Mouse (Mus musculus): ENCODE data around the gene Lrrc36. TPM values are rescaled to one million over a fixed set of nuclear protein-coding genes. Genes with fewer than 3 reads are reported as not detected.

Gene Lrrc36
- polyA plus RNA-seq, 1 experiment from 2014 or later = 0.13 TPM

DNA sequence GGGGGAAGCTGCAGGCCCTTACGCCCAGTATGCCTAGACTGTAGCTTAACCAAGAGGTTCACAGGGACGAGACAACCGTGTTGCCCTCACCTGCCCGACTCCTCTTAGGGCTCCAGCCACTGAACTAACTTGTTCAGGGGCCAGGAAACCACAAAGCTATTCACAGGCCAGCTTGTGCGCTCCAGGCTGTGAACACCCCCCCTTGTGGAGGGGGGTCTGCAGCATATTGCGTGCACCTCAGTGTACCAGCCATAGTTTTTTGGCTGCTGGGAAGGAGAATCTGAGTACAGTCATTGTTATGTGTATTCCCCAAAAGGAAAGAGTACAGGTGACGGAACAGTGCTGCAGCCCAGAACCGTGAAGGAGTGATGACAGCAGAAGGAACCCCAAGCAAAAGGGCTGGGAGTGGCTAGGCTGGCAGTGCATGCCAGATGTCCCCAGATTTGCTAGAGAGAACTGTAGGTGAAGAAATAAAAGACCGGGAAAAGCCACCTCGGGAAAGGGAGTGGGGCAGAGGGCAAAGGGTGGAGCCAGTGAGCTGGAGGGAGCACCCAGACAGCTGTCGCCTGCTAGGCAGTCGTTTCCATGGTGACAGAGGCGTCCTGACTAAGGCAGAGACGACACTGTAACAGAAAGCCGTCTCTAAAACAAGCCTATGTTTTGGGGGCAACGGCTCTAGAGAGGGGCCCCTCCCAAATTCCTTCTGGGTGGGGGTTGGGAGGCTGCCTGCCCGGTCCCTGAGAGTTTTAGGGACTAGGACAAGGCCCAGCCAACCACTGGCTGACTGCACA lies 60.6 kb downstream of the Lrrc36 start:
- no peak for ATAC-seq (ENCODE audit: insufficient number of reproducible peaks, low FRiP score)
- WGBS = 30% methylated on average over 17 of the region's 17 CpGs

DNA sequence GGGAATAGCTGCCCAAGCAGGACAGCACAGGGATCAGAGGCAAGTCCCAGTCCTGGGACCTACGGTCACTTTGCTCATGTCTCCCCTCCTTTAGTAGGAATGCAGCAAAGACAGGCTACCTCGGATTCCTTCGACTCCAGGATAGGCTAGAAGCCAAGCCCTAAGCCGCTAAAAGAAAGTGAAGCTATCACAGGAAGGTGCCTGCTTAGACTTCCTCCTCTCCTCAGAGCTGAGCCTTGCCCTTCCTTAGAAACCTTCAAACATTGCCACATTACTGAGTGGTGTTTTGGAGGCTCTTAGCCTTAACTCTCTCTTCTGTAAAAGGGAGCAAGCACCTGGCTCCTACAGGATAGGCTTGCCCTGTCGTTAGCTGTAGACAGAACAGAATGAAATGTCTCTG lies 61.3 kb downstream of the Lrrc36 start:
- peaks cover 62% of the 10 kb centered on the region for H3K4me1 ChIP-seq (replicated peaks)

More for the DNA sequence above, 60.6 kb downstream of the Lrrc36 start:
- Histone ChIP-seq H3K4me2 (peak overlapping the region; percentile 25), H3K27ac (ENCODE audit: poor library complexity, severe bottlenecking) (no peak overlapping the region), H3K4me3 (no peak overlapping the region), H3K9ac (peak overlapping the region; percentile 18; the same call in 1 of the 2 replicates), H3K27me3 (replicated peaks) (peaks cover 36% of the 10 kb centered on the region), H3K36me3 (peaks cover 15% of the 10 kb centered on the region), H3K4me1 (replicated peaks) (peaks cover 68% of the 10 kb centered on the region), H3K9me3 (replicated peaks) (no peaks in the 10 kb centered on the region)

DNA sequence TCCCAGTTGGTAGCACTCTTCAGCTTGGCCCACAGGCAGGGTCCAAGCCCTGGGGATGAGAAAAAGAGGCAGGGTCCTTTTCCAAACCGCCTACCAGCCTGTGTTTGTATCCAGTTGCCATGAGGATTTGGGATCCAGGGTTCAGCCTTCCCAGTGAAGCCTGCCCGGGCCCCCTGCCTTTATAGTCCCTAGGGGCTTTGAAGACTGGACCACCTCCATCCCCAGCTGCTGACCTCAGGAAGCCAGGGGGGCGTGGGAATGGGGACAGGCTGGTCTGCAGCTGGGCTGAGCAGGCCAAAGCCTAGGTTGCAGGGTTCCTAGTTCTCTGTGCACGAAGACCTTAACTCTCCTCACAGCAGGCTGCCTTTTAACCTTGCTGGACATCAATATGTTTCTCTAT lies 61.9 kb downstream of the Lrrc36 start:
- 63% methylated on average over 4 of the region's 4 CpGs for WGBS
- Histone ChIP-seq H3K9ac (no peak overlapping the region), H3K27me3 (replicated peaks) (peaks cover 29% of the 10 kb centered on the region)

More for the DNA sequence above, 61.3 kb downstream of the Lrrc36 start:
- peaks cover 34% of the 10 kb centered on the region for H3K27me3 ChIP-seq (replicated peaks)
- H3K4me3 ChIP-seq = no peak overlapping the region
- H3K9me3 ChIP-seq (replicated peaks) = no peaks in the 10 kb centered on the region
- no peak overlapping the region for H3K27ac ChIP-seq (ENCODE audit: poor library complexity, severe bottlenecking)
- peaks cover 15% of the 10 kb centered on the region for H3K36me3 ChIP-seq
- peak overlapping the region; percentile 18; the same call in 1 of the 2 replicates for H3K9ac ChIP-seq
- H3K4me2 ChIP-seq = 0 out of 2 replicates have a peak overlapping the region, but pooled peaks have one; percentile 25
- ATAC-seq (ENCODE audit: insufficient number of reproducible peaks, low FRiP score) = no peak
- WGBS = 18% methylated on average over 5 of the region's 5 CpGs

DNA sequence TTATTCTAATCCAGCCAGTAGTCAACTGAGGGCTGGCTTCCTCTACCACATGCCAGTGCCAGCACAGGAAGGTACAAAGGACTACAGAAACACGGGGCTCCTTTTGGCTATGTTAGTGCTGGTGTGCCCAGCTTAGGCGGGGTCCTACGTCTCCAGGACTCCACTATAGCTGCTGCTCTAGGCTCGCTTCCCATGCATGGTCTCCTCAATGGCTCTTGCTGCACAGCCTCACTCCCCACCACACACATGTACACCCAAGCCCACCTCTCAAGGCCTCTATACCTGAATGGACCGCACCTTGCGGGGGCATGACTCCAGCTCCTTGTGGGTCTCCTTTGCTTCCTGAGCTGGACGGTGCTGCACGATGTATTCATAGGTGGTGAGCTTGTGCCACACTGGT lies 62.4 kb downstream of the Lrrc36 start:
- WGBS = 92% methylated on average over 8 of the region's 8 CpGs
- Histone ChIP-seq H3K9ac (no peak overlapping the region), H3K4me3 (no peak overlapping the region), H3K4me2 (no peak overlapping the region), H3K36me3 (peaks cover 15% of the 10 kb centered on the region), H3K27ac (ENCODE audit: poor library complexity, severe bottlenecking) (no peak overlapping the region), H3K9me3 (replicated peaks) (no peaks in the 10 kb centered on the region), H3K4me1 (replicated peaks) (peaks cover 64% of the 10 kb centered on the region), H3K27me3 (replicated peaks) (peaks cover 28% of the 10 kb centered on the region)
- ATAC-seq (ENCODE audit: insufficient number of reproducible peaks, low FRiP score) = no peak

More for the DNA sequence above, 61.9 kb downstream of the Lrrc36 start:
- ATAC-seq (ENCODE audit: insufficient number of reproducible peaks, low FRiP score) = no peak
- Histone ChIP-seq H3K27ac (ENCODE audit: poor library complexity, severe bottlenecking) (no peak overlapping the region), H3K9me3 (replicated peaks) (no peaks in the 10 kb centered on the region), H3K4me3 (no peak overlapping the region), H3K36me3 (peaks cover 15% of the 10 kb centered on the region), H3K4me1 (replicated peaks) (peaks cover 62% of the 10 kb centered on the region), H3K4me2 (no peak overlapping the region)

DNA sequence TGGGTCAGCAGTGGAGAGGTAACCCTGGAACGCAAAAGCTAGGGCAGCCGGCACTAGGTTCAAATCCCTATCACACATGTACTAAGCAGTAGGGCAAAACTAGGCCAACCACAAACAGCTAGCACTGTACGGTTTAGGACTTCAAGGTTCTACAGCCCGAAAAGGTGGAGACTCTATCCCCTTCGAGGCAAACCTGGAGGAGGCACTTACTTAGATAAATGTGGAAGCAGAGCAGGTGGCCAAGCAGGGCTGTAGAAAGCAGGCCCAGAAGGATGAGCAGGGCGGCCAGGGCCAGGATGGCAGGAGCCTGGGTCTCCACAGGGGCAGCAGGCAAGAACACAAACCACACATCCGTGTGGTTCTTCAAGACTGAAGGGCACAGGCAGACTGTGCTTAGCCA lies 62.8 kb downstream of the Lrrc36 start:
- Histone ChIP-seq H3K27ac (ENCODE audit: poor library complexity, severe bottlenecking) (no peak overlapping the region), H3K4me2 (no peak overlapping the region), H3K9ac (no peak overlapping the region), H3K36me3 (peaks cover 15% of the 10 kb centered on the region), H3K4me1 (replicated peaks) (peaks cover 64% of the 10 kb centered on the region), H3K27me3 (replicated peaks) (peaks cover 28% of the 10 kb centered on the region), H3K4me3 (no peak overlapping the region), H3K9me3 (replicated peaks) (no peaks in the 10 kb centered on the region)
- WGBS = 87% methylated on average over 7 of the region's 7 CpGs
- no peak for ATAC-seq (ENCODE audit: insufficient number of reproducible peaks, low FRiP score)

DNA sequence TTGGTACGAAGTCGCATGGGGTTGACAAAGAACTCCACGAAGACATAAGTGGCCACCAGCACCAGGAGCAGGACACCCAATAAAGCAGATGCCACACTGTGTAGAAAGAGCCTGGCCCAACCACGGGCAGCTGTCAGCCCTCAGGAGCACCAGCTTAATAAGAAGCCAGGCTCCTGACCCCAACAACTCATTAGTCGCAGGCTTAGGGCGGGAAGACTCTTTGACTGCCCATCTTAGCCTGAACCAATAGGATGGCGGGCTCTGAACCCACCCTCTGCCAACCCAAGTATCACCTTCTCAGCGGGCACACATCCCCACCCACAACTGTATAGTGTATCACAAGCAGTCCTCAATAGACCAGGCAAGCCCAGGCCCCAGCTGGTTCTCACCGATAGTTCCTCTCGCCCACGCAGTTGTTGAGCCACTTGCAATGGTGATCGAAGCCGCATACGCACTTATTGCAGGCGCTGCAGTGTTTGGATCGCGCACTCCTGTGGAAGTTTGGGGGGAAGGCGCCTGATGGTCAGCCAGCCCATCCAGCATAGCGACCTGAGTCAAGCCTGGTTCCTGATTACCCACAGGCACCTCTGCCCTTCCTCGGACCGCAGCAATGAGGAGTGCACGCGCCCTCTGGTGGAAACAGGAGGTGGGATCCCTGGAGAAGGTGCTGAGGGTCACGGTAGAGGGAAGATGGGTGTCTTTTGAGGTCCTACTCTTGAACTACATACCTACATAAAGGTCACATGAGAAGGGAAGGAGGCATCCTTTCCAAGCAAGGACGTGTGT lies 63.5 kb downstream of the Lrrc36 start:
- H3K27ac ChIP-seq (ENCODE audit: poor library complexity, severe bottlenecking) = no peak overlapping the region
- H3K4me2 ChIP-seq = no peak overlapping the region
- no peak for ATAC-seq (ENCODE audit: insufficient number of reproducible peaks, low FRiP score)
- peaks cover 15% of the 10 kb centered on the region for H3K36me3 ChIP-seq
- H3K9me3 ChIP-seq (replicated peaks) = no peaks in the 10 kb centered on the region
- H3K9ac ChIP-seq = no peak overlapping the region
- no peak overlapping the region for H3K4me3 ChIP-seq
- H3K4me1 ChIP-seq (replicated peaks) = peaks cover 64% of the 10 kb centered on the region
- WGBS = 41% methylated on average over 25 of the region's 25 CpGs
- peaks cover 28% of the 10 kb centered on the region for H3K27me3 ChIP-seq (replicated peaks)

DNA sequence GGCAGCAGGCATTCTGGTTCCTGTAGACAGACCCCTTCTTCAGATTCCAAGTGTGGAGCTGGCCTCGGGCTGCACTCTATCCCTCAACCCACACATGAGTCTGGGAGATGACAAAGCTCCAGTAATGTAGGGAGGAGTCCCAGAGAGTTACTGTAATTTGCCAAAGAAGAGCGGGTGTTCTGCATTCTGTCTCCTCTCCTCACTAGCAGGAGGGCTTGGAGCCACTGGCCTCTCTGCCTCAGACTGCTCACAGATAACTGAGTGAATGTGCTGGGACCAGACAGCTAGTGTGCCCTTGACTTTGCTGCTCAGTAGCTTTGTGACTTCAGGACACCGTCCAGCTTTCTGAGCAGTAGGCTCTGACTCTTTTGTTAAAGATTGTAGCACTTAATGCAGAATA lies 64.4 kb downstream of the Lrrc36 start:
- H3K27me3 ChIP-seq (replicated peaks) = peaks cover 22% of the 10 kb centered on the region
- H3K4me2 ChIP-seq = no peak overlapping the region
- no peaks in the 10 kb centered on the region for H3K9me3 ChIP-seq (replicated peaks)
- peaks cover 56% of the 10 kb centered on the region for H3K4me1 ChIP-seq (replicated peaks)
- H3K36me3 ChIP-seq = peaks cover 15% of the 10 kb centered on the region
- no peak for ATAC-seq (ENCODE audit: insufficient number of reproducible peaks, low FRiP score)
- H3K4me3 ChIP-seq = no peak overlapping the region
- 0 out of 2 replicates have a peak overlapping the region, but pooled peaks have one; percentile 11 for H3K9ac ChIP-seq
- peak overlapping the region; percentile 61 for H3K27ac ChIP-seq (ENCODE audit: poor library complexity, severe bottlenecking)
- WGBS = 38% methylated on average over 3 of the region's 3 CpGs

DNA sequence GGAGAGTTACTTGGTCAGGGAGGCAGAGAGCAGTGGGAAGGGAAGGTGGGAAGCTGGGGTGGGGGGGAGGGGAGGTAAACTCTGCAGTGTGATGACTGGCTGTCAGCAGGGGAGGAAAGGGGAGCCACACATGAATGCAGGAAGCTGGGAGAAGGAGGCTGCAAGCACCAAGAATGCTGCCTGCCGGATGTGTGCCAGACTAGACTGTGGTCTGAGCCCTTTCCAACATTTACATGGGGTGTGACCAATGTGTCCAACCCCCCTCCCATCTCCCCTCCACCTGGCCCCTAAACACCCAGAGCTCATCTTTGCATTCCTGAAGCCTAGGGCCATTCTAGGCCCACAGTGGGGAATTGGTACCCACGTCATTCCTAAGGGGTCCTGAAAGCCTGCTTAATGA lies 67.6 kb downstream of the Lrrc36 start:
- Histone ChIP-seq H3K27ac (ENCODE audit: poor library complexity, severe bottlenecking) (peak overlapping the region; percentile 58), H3K9me3 (replicated peaks) (no peaks in the 10 kb centered on the region), H3K27me3 (replicated peaks) (peaks cover 4% of the 10 kb centered on the region; the same call in 1 of the 2 replicates), H3K4me3 (no peak overlapping the region), H3K36me3 (peaks cover 12% of the 10 kb centered on the region), H3K9ac (no peak overlapping the region), H3K4me2 (no peak overlapping the region), H3K4me1 (replicated peaks) (peaks cover 36% of the 10 kb centered on the region)
- no peak for ATAC-seq (ENCODE audit: insufficient number of reproducible peaks, low FRiP score)
- WGBS = 24% methylated on average over 2 of the region's 2 CpGs

DNA sequence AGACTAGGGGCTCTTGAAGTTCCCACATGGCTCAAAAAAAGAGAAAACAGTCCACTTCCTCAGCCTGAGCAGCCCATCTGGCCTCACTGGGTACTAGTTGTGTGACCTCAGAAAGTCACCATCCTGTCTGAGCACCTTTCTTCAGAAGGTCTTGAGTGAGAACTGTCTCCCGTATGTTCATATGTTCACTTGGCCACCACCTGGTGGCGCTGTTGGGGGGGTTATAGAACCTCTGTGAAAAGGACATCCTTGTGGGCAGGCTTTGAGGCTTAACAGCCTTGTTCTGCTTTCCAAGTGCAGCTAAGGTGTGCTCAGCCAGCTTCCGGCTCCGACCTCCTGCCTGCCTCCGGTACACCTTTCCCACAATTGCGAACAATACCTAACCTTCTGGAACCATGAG lies 68.1 kb downstream of the Lrrc36 start:
- H3K36me3 ChIP-seq = peaks cover 7% of the 10 kb centered on the region
- H3K4me2 ChIP-seq = no peak overlapping the region
- peak overlapping the region; percentile 58 for H3K27ac ChIP-seq (ENCODE audit: poor library complexity, severe bottlenecking)
- H3K4me3 ChIP-seq = no peak overlapping the region
- no peaks in the 10 kb centered on the region for H3K9me3 ChIP-seq (replicated peaks)
- ATAC-seq (ENCODE audit: insufficient number of reproducible peaks, low FRiP score) = no peak
- no peak overlapping the region for H3K9ac ChIP-seq
- no peaks in the 10 kb centered on the region for H3K27me3 ChIP-seq (replicated peaks)
- H3K4me1 ChIP-seq (replicated peaks) = peaks cover 34% of the 10 kb centered on the region
- 70% methylated on average over 6 of the region's 6 CpGs for WGBS

DNA sequence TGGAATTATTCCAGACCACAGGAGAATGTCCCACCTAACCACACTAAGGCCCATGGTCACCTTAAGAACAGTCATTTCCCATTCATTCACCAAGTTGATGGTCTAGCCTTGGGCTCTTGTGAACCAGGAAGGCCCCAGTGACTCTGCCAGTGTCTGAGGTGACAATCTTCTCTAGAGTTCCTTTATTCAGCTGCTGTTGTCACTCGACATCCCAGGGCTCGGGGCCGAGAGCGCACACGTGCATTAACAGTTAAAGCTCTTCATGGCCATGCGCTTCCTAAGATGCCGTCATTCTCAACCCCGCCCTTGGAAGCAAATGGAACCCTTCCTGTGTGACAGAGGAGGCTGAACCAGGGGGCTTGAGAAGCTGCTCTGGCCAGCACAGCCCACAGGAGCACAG lies 68.8 kb downstream of the Lrrc36 start:
- Histone ChIP-seq H3K4me3 (no peak overlapping the region), H3K4me1 (replicated peaks) (peaks cover 27% of the 10 kb centered on the region), H3K9me3 (replicated peaks) (no peaks in the 10 kb centered on the region), H3K27ac (ENCODE audit: poor library complexity, severe bottlenecking) (no peak overlapping the region), H3K27me3 (replicated peaks) (no peaks in the 10 kb centered on the region), H3K36me3 (peaks cover 6% of the 10 kb centered on the region), H3K9ac (no peak overlapping the region), H3K4me2 (no peak overlapping the region)
- WGBS = 76% methylated on average over 8 of the region's 8 CpGs
- no peak for ATAC-seq (ENCODE audit: insufficient number of reproducible peaks, low FRiP score)
